Mouse (Mus musculus): ENCODE data around the gene Krt12.

The Krt12 gene

DNA sequence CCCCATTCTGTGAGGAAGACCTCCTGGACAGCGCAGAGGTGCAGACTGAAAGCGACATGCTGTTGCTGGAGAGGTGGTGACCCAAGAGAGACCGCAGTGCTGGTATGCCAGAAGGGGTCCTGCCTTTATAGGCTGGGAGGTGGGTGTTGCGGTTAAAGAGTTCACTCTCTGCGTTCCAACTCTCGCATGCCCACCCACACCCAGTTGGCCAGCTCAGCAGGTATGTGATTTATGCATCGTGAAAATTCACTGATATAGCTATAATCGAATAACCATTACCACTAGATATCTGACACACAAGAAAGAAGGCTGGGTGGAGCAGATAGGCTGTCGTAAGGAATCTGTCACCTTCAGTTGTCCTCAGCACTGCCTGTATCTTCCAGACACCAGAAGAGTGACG lies at the start of gene Krt12:
Gene Krt12 (minus strand): TSS at position 101 of the 400 bp plus-strand sequence.
- no peak for DNase-seq (ENCODE audit: low read depth, low spot score)

DNA sequence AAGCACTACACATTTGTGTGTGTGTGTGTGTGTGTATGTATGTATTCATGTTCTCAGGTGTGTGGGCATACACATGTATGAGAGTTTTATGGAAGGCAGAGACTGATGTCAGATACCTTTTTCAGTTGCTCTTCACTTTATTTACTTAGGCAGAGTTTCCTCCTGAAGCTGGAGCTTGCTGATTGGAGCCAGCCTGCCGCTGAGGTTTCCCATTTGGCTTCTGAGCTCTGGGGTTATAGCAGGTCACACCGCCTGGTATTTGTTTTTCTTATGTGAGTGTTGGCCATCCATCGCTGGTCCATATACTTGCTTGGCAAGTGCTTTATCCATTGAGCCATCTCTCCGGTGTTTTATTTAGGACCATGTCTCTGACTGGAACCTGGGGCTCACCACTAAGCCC lies 47.2 kb upstream of the Krt12 start:
- DNase-seq (ENCODE audit: low read depth, low spot score) = no peak

DNA sequence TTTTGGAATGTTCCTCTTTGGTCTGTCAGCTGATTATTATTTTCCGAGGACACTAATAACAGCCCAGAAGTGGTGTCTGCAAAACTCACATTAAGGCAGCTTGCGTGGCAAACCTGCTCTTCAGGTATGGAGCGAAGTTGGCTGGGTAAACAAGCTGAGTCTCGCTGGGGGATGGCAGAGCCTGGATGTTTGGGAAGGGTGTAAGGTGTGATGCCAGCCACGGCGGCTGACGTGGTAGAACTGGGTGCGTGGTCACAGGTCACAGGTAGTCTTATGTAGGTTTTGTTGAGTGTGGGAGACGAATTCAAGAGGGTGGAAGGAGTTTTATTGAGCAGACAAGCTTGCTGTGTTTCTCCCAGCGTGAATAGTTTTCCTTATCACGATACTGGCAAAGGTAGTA lies 46.5 kb upstream of the Krt12 start:
- DNase-seq (ENCODE audit: low read depth, low spot score) = no peak

DNA sequence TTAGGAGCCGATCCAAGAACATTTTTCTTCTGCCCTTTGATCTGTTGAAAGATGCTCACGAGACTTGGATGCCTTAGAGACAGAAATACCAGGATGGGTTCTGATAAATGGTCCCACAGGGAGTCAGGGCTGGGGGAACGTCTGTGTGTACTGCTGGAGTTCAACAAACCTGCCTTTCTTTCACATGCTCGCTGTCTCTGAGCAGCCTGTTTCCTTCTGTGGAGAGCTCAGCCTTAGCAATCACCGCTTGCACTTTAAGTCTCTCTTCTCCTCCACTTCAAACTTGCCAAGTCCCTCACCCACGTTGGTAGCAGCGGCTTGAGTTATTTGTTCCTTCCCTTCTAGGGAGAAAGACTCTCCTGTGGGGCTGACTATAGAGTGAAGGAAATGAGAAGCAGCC lies 44.3 kb upstream of the Krt12 start:
- DNase-seq (ENCODE audit: low read depth, low spot score) = no peak

DNA sequence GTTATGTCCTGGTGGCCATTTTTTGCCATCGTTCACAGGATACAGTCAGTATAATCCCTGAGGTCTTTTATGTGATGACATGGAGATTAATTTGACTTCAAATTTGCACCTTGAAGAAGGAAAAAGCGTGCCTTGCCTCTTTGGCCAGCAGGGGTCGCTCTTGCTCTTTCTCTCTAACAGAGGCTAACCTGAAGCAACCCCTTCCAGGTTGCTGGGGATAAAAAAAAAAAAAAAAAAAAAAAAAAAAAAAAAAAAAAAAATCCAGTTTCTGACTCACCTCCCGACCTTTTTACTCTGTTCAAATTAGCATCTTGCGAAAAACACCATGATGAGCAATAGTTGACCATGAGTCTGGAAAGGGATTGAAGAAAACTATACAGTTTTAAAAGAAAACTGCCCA lies 42.8 kb upstream of the Krt12 start:
- DNase-seq (ENCODE audit: low read depth, low spot score) = peak; percentile 67

DNA sequence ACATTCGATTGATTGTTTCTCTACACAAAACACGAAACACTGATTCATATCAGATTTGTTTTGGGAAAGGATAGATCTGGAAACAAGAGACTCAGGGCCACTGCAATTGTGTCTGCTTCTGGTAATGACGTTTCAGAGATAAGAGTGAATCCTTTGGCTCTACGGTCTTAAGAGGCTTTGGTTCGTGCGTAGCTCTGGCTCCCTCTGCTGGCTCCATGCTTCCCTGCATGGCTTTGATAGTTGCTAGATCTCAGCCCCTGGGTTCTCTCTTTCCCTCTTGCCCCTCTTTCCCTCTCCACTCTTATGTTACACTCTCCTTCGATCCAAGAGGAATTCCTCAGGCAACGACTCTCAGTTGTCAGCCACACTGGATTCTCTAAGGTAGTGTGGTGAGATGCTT lies 41.1 kb upstream of the Krt12 start:
- peak; percentile 62 for DNase-seq (ENCODE audit: low read depth, low spot score)

DNA sequence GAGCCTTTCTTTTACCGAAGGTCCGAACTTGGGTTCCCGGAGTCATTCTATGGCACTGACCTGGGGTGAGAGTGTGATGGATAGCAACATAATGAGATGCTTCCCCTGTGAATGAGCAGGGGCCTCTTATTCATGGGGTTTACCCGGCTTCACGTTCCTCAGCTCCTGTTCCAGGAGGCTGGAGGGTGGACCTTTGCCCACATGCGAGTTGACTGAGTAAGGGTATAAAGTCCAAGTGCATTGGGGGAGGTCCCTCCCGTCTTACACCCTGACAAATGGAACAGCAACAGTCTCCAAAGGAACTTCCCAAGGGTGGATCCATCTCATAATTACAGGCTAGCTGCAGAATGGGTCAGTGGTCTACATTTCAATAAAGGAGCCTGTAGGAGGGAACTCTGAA lies 39.7 kb upstream of the Krt12 start:
- no peak for DNase-seq (ENCODE audit: low read depth, low spot score)

DNA sequence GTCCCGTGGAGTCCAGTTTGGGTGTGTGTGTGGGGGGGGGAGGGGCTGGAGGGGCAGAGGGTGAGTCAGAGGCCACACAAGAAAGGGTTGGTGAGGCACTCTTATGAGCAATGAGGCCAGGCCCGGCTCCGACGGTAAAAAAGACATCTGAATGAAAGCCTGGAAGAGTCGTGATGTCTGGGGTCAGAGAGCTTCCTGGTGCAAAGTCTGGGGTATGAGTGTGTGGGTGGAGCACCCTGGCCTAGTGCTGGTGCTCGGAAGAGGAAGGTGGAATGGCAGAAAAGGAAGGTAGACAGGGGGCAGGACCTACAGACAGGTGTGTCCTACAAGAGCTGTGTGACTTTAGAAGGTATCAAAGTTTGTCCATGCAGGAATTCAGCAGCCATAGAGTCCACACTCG lies 36.8 kb upstream of the Krt12 start:
- DNase-seq (ENCODE audit: low read depth, low spot score) = no peak

DNA sequence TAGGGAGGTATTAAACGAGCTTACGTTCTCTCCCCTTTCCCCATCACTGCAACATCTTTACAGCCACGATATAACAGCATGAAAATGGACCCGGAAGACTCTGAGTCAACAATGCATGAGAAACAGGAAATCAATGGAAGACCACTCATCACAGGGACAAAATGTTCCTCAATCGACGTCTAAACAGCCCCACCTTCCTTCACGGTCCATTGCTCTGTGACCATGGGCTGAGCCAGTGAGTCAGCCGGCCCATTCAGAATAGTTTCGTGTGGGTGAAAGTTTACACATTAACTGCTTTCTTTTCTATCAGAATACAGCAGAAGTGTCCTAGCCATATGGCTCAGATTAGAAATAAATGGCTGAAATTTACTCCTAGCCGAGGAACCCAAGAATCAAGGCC lies 32.7 kb upstream of the Krt12 start:
- DNase-seq (ENCODE audit: low read depth, low spot score) = no peak

DNA sequence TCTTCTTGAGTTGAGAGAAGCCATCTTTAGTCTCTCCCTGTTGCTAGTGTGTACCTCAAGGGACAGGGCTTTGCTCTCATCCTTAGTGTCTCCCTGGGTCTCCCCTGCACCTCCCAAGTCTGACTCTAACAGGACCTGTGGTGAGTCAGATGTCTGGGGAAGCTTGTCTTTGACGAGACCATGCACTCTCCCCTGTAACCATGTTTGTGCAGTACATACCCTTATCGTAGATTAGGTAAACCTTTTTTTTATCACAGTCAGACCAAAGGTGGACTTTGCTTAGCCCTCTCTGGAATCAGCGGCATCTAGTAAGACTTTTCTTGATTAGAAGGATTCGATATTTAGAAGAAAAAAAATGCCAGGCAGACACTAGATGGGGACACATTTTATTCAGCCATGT lies 32.0 kb upstream of the Krt12 start:
- no peak for DNase-seq (ENCODE audit: low read depth, low spot score)

DNA sequence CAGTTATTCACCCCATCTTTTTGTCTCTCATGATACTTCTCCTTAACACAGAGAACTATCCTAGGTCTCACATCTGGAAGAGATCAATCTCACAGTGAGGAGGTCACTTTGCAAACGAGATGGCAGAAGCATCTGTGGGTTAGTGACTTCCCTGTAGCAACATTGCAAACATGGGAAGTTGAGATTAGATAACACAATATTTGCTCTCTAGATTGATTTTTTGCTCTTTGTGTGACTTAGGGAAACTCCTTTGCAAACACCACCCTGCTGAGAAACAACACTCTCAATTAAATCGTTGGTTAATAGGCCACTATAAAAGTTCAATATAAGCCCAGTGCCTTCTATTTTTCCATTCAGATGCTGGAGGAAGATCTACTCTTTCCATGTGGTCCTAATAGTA lies 26.7 kb upstream of the Krt12 start:
- no peak for DNase-seq (ENCODE audit: low read depth, low spot score)

DNA sequence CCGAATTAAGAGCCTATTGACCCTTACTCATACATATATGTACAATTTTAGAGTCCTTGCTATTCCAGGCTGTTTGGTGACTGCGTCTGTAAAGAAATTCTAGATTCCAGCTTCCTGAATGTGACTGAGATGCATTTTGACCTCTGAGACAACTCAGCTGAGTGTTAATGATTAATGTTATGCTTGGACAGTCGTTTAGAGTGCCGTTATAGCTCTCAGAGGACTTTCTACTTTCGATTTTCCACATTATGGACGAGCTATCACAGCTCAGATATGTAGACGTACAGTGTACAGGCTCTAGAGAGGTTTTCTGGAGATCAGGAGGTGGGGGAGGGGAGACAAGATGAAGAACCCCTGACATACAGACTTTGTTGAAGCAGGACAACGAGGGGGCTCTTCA lies 19.2 kb upstream of the Krt12 start:
- no peak for DNase-seq (ENCODE audit: low read depth, low spot score)

DNA sequence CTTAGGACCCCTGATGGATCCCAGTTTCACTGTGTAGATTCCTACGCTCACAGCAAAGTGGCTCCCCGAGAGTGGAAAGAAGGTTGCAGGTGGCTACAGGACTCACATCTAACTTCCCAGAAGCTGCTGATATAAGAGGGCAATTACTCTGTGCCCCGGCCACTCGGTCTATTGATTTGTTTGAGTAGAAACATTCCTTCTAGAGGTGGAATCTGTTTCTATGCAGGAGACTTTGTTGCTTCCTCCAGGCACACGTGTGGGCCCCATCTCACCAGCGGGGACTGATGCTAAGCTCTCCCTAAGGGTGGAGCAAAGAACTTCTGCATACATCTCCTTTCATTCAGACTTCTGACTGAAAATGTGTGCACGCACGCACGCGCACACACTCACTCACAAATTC lies 17.4 kb upstream of the Krt12 start:
- no peak for DNase-seq (ENCODE audit: low read depth, low spot score)

DNA sequence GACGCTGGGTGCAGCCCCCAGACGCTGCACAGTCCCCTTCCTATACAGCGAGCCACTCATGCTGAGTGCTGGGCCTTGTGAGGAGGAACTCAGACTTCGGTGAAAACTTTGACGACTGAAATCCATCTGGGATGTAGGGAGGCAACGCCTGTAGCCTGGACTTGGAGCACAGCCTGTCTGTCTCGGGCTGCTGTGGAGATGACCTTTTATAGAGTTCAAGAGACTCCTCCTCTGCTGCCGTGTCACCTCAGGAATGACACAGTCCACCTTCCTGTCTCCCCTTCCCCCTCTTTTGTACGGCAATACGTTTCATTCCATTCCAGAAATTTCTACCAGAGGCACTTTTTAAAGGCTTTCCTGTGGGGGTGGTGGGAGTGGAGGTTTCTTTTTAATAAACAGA lies 15.9 kb upstream of the Krt12 start, which contains the start of gene Krt20:
Gene Krt20 (minus strand): TSS at position 179 of the 400 bp plus-strand sequence.
- DNase-seq (ENCODE audit: low read depth, low spot score) = no peak

DNA sequence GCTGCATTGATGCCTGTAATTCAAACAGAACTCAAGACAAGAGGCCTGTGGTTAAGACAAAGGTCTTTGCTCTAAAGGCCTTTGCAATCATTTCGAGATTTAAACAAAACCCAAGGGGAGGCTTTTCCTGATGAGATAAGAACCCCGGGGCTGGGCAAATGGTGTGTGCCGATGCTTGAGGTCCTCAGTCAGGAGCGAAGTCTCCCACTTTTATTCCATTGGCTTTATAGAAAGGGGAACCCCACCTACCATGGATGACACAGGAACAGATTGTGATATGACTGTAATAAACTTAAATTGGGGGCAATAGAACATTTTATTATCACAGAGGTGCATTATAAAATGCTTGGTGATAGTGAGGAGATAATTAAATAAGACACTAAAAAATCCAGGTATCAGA lies 14.6 kb upstream of the Krt12 start:
- no peak for DNase-seq (ENCODE audit: low read depth, low spot score)

DNA sequence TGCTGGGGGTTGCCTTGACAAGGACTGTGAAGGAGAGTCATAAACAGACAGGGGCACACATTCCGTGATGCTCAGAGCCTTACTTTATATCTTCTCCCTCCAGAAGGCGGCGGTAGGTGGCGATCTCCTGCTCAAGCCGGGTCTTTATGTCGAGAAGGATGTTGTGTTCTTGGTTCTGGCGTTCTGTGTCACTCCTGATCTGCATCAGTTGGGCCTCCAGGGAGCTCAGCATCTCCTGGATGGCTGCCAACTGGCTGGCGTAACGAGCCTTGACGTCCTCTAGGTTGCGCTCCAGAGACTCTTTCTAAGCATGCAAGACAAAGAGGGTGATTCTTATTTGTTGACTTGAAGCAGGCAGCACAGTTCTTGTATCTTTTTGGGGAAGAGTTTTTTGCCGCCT lies 8.6 kb upstream of the Krt12 start:
- DNase-seq (ENCODE audit: low read depth, low spot score) = peak; percentile 62

DNA sequence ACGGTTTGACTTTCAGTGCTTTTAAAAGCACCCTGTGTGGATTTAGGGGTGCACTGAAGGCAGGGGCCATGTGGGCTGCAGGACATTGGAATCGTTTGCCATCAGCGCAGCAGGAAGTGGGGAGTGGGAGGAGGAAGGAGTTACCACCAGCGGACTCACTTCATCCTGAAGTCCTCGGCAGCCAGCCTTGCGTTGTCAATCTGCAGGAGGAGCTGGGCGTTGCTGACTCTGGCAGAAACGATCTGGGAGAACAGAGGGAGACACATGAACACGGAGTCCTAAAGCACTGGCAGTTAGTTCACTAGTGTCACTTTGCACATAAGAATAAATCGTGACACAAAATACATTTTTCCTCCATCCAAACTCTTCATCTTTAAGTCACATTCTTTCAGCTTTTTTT lies 1.5 kb downstream of the Krt12 start:
- no peak for DNase-seq (ENCODE audit: low read depth, low spot score)

DNA sequence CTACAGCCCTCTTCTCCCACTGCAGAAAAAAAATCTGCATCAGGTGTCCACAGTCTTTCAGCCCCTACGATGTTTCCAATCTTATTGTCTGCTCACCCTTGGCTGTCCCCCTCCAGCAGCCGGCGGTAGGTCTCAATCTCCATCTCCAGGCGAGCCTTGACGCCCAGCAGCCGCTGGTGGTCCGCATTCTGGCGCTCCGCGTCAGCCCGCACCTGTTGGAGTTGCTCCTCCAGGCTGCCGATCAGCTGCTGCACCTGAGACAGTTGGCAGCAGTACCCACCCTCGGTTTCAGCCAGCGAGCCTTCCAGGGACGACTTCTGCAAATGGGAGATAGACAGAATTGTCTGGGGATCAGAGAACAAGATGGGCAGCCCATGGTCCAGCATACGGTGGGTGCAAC lies 4.2 kb downstream of the Krt12 start:
- no peak for DNase-seq (ENCODE audit: low read depth, low spot score)

DNA sequence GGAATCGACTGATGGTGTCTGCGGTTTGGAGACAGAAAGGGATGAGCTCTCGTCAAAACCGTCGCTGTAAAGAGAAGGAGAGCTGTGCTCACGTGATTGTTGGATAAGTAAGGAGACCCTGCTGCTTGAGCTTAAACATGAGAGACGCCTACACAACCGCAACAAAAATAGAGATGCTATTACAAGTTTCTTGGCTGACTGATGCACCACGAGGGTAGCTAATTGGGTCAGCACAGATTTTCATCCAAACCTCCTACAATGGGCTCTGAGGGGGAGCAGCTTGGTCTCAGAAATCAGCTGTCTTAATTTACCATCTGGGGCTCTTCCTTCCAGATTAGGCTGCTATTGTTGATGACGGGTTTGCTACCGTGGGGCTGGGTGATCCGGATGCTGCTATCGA lies 5.2 kb downstream of the Krt12 start:
- no peak for DNase-seq (ENCODE audit: low read depth, low spot score)

DNA sequence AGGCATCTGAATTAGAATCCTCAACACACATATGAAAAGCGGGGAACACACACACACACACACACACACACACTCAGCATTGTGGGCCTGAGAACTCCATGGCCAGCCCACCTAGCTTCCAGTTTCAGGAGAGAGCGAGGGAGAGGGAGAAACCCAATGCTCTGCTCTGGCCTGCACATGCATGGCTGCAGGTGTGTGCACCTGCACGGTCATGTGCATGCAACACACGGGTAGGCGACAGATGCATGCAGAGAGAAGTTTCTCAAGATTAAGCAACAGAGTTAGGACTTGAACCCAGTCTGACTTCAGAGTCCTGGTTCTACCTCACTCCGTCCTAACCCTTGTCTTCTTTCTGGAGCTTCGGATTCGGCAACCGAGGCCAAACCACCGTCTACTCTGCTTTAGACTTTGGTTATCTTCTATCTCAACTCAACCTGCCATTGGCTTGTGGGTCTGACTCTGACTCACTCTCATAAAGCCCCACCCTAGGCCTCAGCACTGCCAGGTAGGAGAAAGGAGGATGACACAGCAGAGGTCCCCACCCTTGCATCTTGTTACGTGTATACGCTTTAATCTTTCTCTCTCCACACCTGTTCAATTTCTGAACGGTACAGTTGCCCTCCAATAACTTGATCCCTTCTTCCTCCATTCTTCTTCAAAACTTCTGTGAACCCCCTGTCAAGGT lies 7.5 kb downstream of the Krt12 start:
- no peak for DNase-seq (ENCODE audit: low read depth, low spot score)

DNA sequence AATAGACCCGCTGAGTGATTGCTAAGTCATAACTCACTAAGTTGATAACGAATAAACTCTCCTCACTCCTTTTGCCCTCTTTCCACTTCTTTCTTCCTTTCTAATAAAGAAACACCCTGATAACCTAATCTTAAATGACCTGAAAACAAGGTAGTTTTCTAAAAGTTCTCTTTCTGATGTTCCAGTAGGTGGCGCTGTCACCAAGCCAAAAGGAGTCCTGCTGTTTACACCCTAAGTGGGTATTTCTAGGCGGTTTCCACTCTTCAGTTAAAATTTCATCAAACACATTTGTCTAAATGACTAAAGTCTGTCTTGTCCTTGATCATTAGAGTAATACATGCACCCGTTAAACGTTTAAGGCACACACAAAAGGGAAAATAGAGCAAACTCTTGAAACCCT lies 8.8 kb downstream of the Krt12 start:
- no peak for DNase-seq (ENCODE audit: low read depth, low spot score)

DNA sequence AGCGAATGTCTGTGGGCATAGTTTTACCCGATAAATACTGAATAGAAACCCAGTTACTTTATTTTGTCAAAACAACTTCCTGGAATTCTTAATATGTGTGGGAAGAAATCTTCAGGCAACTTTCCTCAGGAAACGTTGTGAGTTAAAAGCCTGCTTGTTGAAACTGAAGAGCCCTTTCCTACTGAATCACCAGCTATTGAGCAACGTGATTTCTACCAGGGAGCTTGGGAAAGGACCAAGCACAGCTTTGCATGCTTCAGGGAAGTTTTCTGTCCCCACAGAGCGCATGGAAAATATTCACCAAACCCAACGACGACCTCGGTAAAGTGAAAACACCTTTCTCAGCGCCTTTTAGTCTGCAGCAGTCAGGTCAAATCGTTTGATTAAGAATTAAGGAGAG lies 15.9 kb downstream of the Krt12 start:
- no peak for DNase-seq (ENCODE audit: low read depth, low spot score)

DNA sequence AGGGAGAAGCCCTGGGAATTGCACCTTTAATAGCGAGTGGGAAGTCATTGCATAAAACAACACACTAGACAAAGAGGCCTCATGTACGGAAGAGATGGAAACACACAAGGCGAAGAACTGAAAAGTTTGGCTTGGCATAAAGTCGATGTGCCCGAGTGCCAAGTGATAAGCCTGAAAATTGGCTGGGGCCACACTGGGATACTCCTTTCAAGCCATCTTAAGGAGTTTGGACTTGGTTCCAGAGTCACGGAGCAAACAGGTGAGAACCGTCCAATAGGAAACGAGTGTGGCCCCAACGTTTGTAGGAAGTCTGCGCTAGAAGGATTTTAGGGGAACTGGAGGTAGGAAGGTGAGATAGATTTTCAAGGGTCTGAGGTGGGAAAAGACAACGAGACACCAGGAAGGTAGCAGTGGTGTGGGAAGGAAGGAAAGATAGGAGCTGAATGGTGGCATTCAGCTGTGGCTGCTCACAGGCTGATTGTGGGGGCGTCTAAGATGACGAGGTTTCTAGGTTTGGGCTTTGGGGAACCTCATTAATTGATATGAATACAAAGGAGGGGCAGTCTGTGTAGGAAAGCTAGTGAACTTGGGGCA lies 22.0 kb downstream of the Krt12 start:
- no peak for DNase-seq (ENCODE audit: low read depth, low spot score)

DNA sequence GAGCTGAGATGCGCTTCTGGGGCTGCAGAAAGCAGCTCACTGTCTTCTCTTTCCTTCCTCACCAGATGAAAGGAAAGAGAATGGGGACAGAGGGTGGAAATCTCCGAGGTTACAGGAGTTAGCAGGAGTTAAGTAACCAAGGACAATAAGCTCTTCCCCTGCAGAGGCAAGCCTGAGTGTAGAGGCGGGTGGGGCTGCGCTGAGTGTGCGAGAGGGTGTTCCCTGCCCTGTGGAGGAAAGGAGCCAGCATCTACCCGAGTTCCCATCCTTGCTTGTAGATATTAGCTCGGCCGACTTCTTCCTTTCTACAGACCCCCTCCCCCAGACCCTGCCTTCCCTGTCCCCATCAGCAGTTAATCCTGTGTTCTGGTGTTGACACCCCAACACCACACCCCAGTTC lies 23.2 kb downstream of the Krt12 start:
- no peak for DNase-seq (ENCODE audit: low read depth, low spot score)
